Mouse (Mus musculus) layer of hippocampus, adult 11-12 months (tissue): ENCODE results near the gene St7l.
A peak's percentile ranks its signal among the peaks of the same experiment; 100 is the strongest.
"Not testable (repeated sequence)": the region's sequence is repeated elsewhere in the genome, so short reads cannot be mapped to it uniquely, and the experiment has no call there.

Source experiments
- DNase-seq: peaks from one replicate; pipeline ENCODE4 v3.0.0; 2022; ENCODE audit warnings: low spot score

The St7l gene

GRCm38 (mm10) chr3:104863786-104864650 is at the start of gene St7l, which contains the start of gene Capza1:
St7l (plus strand) TSS chr3:104864005.
Capza1 (minus strand) TSS chr3:104864505.
- DNase-seq, result peak; percentile 89

- DNase-seq, result no peak
Observed at GRCm38 (mm10) chr3:104814746-104815145, 49.1 kb upstream of the St7l start.

- DNase-seq, result no peak
Observed at GRCm38 (mm10) chr3:104815346-104815745, 48.5 kb upstream of the St7l start.

GRCm38 (mm10) chr3:104816130-104816529 is 47.7 kb upstream of the St7l start:
- no peak for DNase-seq

- DNase-seq, result peak; percentile 48
Observed at GRCm38 (mm10) chr3:104817481-104817990, 46.3 kb upstream of the St7l start.

- peak; percentile 53 for DNase-seq
Observed at GRCm38 (mm10) chr3:104817991-104818748, 45.6 kb upstream of the St7l start, which contains the start of gene Mov10. Mov10 (minus strand) TSS chr3:104818563.

GRCm38 (mm10) chr3:104818749-104819134 is 45.1 kb upstream of the St7l start:
- DNase-seq, result no peak

- DNase-seq, result no peak
Observed at GRCm38 (mm10) chr3:104820426-104820825, 43.4 kb upstream of the St7l start.

- DNase-seq, result no peak
Observed at GRCm38 (mm10) chr3:104822413-104822812, 41.4 kb upstream of the St7l start.

- no peak for DNase-seq
Observed at GRCm38 (mm10) chr3:104835797-104836196, 28.0 kb upstream of the St7l start.

- no peak for DNase-seq
Observed at GRCm38 (mm10) chr3:104841049-104841448, 22.8 kb upstream of the St7l start.

GRCm38 (mm10) chr3:104846601-104847000 is 17.2 kb upstream of the St7l start:
- DNase-seq, result no peak

GRCm38 (mm10) chr3:104854465-104854864 is 9.3 kb upstream of the St7l start:
- no peak for DNase-seq

- no peak for DNase-seq
Observed at GRCm38 (mm10) chr3:104854866-104855265, 8.9 kb upstream of the St7l start.

- DNase-seq, result no peak
Observed at GRCm38 (mm10) chr3:104856106-104856505, 7.7 kb upstream of the St7l start.

- no peak for DNase-seq
Observed at GRCm38 (mm10) chr3:104858560-104858959, 5.2 kb upstream of the St7l start.

- peak; percentile 87 for DNase-seq
Observed at GRCm38 (mm10) chr3:104864651-104865340, 991 bp downstream of the St7l start.

GRCm38 (mm10) chr3:104865341-104865788 is 1.6 kb downstream of the St7l start:
- no peak for DNase-seq

GRCm38 (mm10) chr3:104866674-104867073 is 2.9 kb downstream of the St7l start:
- not testable (repeated sequence) for DNase-seq

GRCm38 (mm10) chr3:104869611-104870010 is 5.8 kb downstream of the St7l start:
- no peak for DNase-seq

- no peak for DNase-seq
Observed at GRCm38 (mm10) chr3:104888585-104888984, 24.8 kb downstream of the St7l start.

GRCm38 (mm10) chr3:104896141-104896540 is 32.3 kb downstream of the St7l start:
- DNase-seq, result no peak
